Mouse (Mus musculus) CH12.LX (cell line): ENCODE measurements around the gene Creb3l1. TPM values are rescaled to one million over a fixed set of nuclear protein-coding genes. Genes with fewer than 3 reads are reported as not detected.

Experiments
- DNase-seq: peaks from one replicate; pipeline ENCODE4 v3.0.0-alpha.2; 2013; ENCODE audit errors: extremely low read depth
- H3K27ac ChIP-seq: 2 replicates; pipeline ENCODE4 v1.5.1; 2012; ENCODE audit warnings: low read depth, mild to moderate bottlenecking, control low read depth, moderate library complexity; ENCODE audit not compliant: insufficient read depth
- H3K27me3 ChIP-seq: replicated peaks from 2 replicates; pipeline ENCODE3; 2012; ENCODE audit warnings: inconsistent platforms
- H3K36me3 ChIP-seq, 2 experiments: replicated peaks in 1 of 2; 2 replicates each; pipeline versions ENCODE3 to v1.6.1; 2012; ENCODE audit warnings: inconsistent platforms in 1 of 2, low read length in 1 of 2, mild to moderate bottlenecking in 1 of 2, mixed read lengths in 1 of 2, moderate library complexity in 1 of 2; ENCODE audit not compliant: control insufficient read depth in 1 of 2, insufficient read depth in 1 of 2
- H3K4me1 ChIP-seq, 2 experiments: 2 replicates each; pipeline ENCODE4 v1.6.1; 2012; ENCODE audit warnings: inconsistent platforms in 1 of 2, moderate library complexity in 1 of 2; ENCODE audit not compliant: insufficient read depth in 2 of 2, control insufficient read depth in 1 of 2
- H3K4me2 ChIP-seq: 2 replicates; pipeline ENCODE4 v1.6.1; 2012; ENCODE audit warnings: low read depth, mild to moderate bottlenecking, control low read depth; ENCODE audit not compliant: poor library complexity, insufficient read depth, severe bottlenecking
- H3K4me3 ChIP-seq, 3 experiments: fragments of 150-350 bp in 1 of 3; sonication (generic) in 1 of 3; replicated peaks in 1 of 3; 2 replicates each; pipeline versions ENCODE3 to v1.5.1; 2011 to 2012; ENCODE audit warnings: low read depth in 2 of 3, low read length in 2 of 3, mild to moderate bottlenecking in 2 of 3, moderate library complexity in 2 of 3, control low read depth in 1 of 3, improper control_type of control experiment in 1 of 3, inconsistent platforms in 1 of 3, mixed read lengths in 1 of 3; ENCODE audit not compliant: poor library complexity in 1 of 3
- H3K79me2 ChIP-seq: replicated peaks from 2 replicates; pipeline ENCODE4 v1.6.1; 2012; ENCODE audit warnings: mild to moderate bottlenecking, moderate library complexity; ENCODE audit not compliant: control insufficient read depth, poor library complexity, insufficient read depth, severe bottlenecking; ENCODE audit errors: extremely low read depth
- H3K9ac ChIP-seq: 2 replicates; pipeline ENCODE4 v1.6.1; 2012; ENCODE audit warnings: low read depth, mild to moderate bottlenecking, control low read depth, moderate library complexity; ENCODE audit not compliant: insufficient read depth
- H3K9me3 ChIP-seq: replicated peaks from 2 replicates; pipeline ENCODE3; 2012; ENCODE audit warnings: low read length, inconsistent platforms, mixed read lengths
- BHLHE40 ChIP-seq: IDR thresholded peaks from 2 replicates; pipeline ENCODE4 v1.6.1; 2011; ENCODE audit warnings: mild to moderate bottlenecking, low read depth, low read length, improper control_type of control experiment
- CHD1 ChIP-seq: IDR thresholded peaks from 2 replicates; pipeline ENCODE4 v1.6.1; 2012; ENCODE audit warnings: low read depth, low read length, improper control_type of control experiment, inconsistent platforms
- CHD2 ChIP-seq: IDR thresholded peaks from 2 replicates; pipeline ENCODE4 v1.6.1; 2011; ENCODE audit warnings: low read length, improper control_type of control experiment
- E2F4 ChIP-seq: IDR thresholded peaks from 2 replicates; pipeline ENCODE4 v1.6.1; 2011; ENCODE audit warnings: low read depth, low read length, improper control_type of control experiment; ENCODE audit not compliant: insufficient replicate concordance
- ELF1 ChIP-seq: IDR thresholded peaks from 2 replicates; pipeline ENCODE4 v1.6.1; 2014; ENCODE audit warnings: low read depth, mild to moderate bottlenecking, inconsistent platforms, low read length, improper control_type of control experiment
- EP300 ChIP-seq: IDR thresholded peaks from 2 replicates; pipeline ENCODE4 v1.6.1; 2011; ENCODE audit warnings: low read length, improper control_type of control experiment
- GABPA ChIP-seq: IDR thresholded peaks from 2 replicates; pipeline ENCODE4 v1.6.1; 2012; ENCODE audit warnings: low read depth, low read length, improper control_type of control experiment, inconsistent platforms; ENCODE audit not compliant: insufficient replicate concordance
- JUN ChIP-seq: IDR thresholded peaks from 2 replicates; pipeline ENCODE4 v1.6.1; 2011; ENCODE audit warnings: low read depth, mild to moderate bottlenecking, low read length, improper control_type of control experiment, moderate library complexity; ENCODE audit not compliant: insufficient read depth
- MAFK ChIP-seq: IDR thresholded peaks from 2 replicates; pipeline ENCODE4 v1.6.1; 2011; ENCODE audit warnings: low read length, improper control_type of control experiment; ENCODE audit not compliant: insufficient replicate concordance
- MAX ChIP-seq: IDR thresholded peaks from 2 replicates; pipeline ENCODE4 v1.6.1; 2011; ENCODE audit warnings: low read length, improper control_type of control experiment
- MEF2A ChIP-seq: IDR thresholded peaks from 2 replicates; pipeline ENCODE4 v1.6.1; 2014; ENCODE audit warnings: low read depth, mild to moderate bottlenecking, inconsistent platforms, low read length, improper control_type of control experiment, borderline replicate concordance
- PAX5 ChIP-seq: IDR thresholded peaks from 2 replicates; pipeline ENCODE4 v1.6.1; 2012; ENCODE audit warnings: low read length, inconsistent platforms, mixed read lengths
- POLR2AphosphoS2 ChIP-seq: IDR thresholded peaks from 2 replicates; pipeline ENCODE4 v1.6.1; 2011; ENCODE audit warnings: low read depth, low read length, improper control_type of control experiment
- SMC3 ChIP-seq: IDR thresholded peaks from 2 replicates; pipeline ENCODE4 v1.6.1; 2011; ENCODE audit warnings: low read depth, low read length, improper control_type of control experiment
- TCF12 ChIP-seq: IDR thresholded peaks from 2 replicates; pipeline ENCODE4 v1.6.1; 2014; ENCODE audit warnings: low read depth, mild to moderate bottlenecking, inconsistent platforms, low read length, improper control_type of control experiment
- UBTF ChIP-seq: IDR thresholded peaks from 2 replicates; pipeline ENCODE4 v1.6.1; 2012; ENCODE audit warnings: low read depth, mild to moderate bottlenecking, inconsistent platforms, low read length, improper control_type of control experiment, moderate library complexity
- ZC3H11A ChIP-seq: IDR thresholded peaks from 2 replicates; pipeline ENCODE4 v1.6.1; 2012; ENCODE audit warnings: low read depth, mild to moderate bottlenecking, inconsistent platforms, low read length, improper control_type of control experiment
- ZKSCAN1 ChIP-seq: IDR thresholded peaks from 2 replicates; pipeline ENCODE4 v1.6.1; 2012; ENCODE audit warnings: low read depth, inconsistent platforms, low read length, improper control_type of control experiment, borderline replicate concordance
- dilution Hi-C: fragments of 300-500 bp; cut with MboI; formaldehyde crosslinking; loops from 2 replicates; pipeline ENCODE4 v1.14.3; 2020; ENCODE audit warnings: low sequenced_read_pairs; ENCODE audit not compliant: extremely low pct_unique_long_range_greater_than_20kb, extremely low pct_ligation_motif_present
- in situ Hi-C: fragments of 300-500 bp; cut with MboI; formaldehyde crosslinking; loops from 3 replicates; pipeline ENCODE4 v1.14.3; 2019; ENCODE audit warnings: low sequenced_read_pairs, low pct_ligation_motif_present, low pct_unique_long_range_greater_than_20kb, mixed read lengths
- polyA plus RNA-seq: library from polyadenylated mRNA; unstranded; fragments of >175 nt; gene quantifications from 2 replicates; pipeline ENCODE4 v1.2.1, GENCODE M21; 2012; ENCODE audit warnings: low read depth; ENCODE audit not compliant: insufficient read length
- total RNA-seq, 2 experiments: library from RNA; depleted of rRNA; stranded (reverse); fragments of 300-350 nt in 1 of 2; fragments of >200 nt in 1 of 2; gene quantifications; 2 replicates each; pipeline ENCODE4 v1.2.3; 2012 to 2014

Creb3l1 gene
- total and polyA plus RNA-seq, 3 experiments = 0.08 to 2.0 (median 0.59) TPM

DNA sequence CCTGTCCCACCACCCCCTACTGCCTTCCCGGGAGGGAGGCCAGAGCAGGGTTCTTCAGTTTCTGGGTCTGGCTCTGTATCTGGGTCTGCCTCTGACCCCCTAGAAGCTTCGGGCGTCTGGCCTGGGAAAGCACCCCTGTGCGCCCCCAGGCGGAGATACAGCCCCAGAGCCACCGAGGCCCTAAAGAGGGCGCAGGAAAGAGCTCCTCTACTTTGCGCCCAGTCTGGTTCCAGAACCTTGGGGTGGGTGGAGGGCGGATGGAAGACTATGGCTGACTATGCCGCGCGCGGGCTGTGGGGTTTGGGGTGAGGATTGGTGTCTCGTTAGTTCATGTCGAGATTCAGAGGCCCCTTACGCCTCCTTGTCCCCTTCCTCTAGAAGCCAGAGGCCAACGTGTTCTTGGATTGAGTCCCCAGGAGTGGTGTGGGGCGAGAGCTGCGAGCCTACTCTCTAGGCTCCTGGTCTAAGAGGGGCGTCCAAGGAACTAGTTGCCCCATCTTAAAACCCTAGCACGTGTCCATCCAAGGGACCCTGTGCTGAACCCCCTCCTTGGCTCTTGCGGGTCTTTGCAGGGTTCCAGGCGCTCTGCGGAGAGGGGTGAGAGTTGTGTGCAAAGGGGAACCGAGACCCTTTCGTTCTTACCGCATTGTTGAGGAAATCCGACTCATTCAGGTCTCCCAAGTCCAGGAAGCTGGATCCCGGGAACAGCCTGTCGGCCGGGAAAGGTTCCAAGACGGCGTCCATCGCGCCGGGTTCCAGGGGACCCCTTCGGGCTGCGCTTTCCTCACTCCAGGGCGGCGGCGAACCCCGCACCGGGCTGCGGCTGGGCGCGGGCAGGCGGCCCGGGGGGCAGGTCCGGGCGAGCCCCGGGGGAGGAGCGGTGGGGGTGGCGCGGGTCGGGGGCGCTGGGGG, 684 bp downstream of the Creb3l1 start (continued):
- no peak for TF ChIP-seq MAFK
- TF ChIP-seq, all 38 proteins: peak for 3

DNA sequence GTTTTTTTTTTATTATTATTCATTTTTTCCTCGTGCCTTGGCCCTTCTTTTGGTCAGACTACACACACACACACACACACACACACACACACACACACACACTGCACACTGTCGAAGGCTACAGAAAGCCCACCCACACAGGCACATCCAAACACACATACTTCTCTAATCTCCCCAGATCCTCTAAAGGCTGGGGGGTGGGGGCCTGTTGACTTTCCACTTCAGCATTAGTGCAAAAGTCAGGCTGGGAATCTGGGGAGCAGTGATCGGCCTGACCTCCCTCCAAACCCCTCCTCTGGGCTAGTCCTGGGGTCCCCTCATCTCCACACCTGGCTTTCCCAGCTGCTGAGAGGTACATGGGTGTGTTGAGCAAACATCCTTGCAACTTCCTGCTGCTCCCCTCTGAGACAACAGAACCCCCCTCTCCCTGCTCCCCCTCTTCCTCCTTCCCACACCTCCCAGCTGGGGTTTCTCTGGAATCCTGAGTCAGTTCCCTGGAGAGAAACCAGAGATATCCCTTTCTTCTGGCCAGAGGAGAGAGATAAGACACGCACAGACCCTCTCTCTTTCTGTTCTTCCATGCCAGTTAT, 3.5 kb downstream of the Creb3l1 start:
- Histone ChIP-seq H3K4me2 (no peak overlapping the region), H3K36me3 (no peaks in the 10 kb centered on the region), H3K9ac (no peak overlapping the region), H3K4me3 (no peak overlapping the region), H3K79me2 (no peaks in the 10 kb centered on the region), H3K27ac (no peak overlapping the region), H3K4me1 (peaks cover 0 to 8% of the 10 kb centered on the region in 2 experiments; a peak in 1 of 4 replicates), H3K27me3 (peaks cover 86% of the 10 kb centered on the region), H3K9me3 (no peaks in the 10 kb centered on the region)
- dilution Hi-C loops = no loop called here
- in situ Hi-C loops = no loop called here
- TF ChIP-seq POLR2AphosphoS2 (no peak), EP300 (no peak), BHLHE40 (no peak), ELF1 (no peak), UBTF (no peak), CHD2 (no peak), CHD1 (no peak), ZC3H11A (no peak), ZKSCAN1 (no peak), MAFK (no peak), E2F4 (no peak), MEF2A (no peak), MAX (no peak), TCF12 (no peak), SMC3 (no peak), JUN (no peak), GABPA (no peak), PAX5 (no peak)
- no peak for DNase-seq
